Mouse (Mus musculus) myocyte (in vitro differentiated cells): ENCODE measurements at regions not wholly inside any gene's neighbourhood (a gene's known extent, or its start where the extent isn't known, plus 50 kb on each side); places are given as distances from the start of the nearest gene placed in this dataset.

Experiments used
- H3K27me3 ChIP-seq: one replicate; pipeline ENCODE4 v1.6.1; 2011; ENCODE audit not compliant: control insufficient read depth, insufficient read depth, insufficient read length
- H3K36me3 ChIP-seq: one replicate; pipeline ENCODE4 v1.6.1; 2011; ENCODE audit not compliant: control insufficient read depth, insufficient read depth
- H3K4me2 ChIP-seq: one replicate; pipeline ENCODE4 v1.6.1; 2011; ENCODE audit warnings: low read depth, control low read depth
- H3K4me3 ChIP-seq: one replicate; pipeline ENCODE4 v1.5.1; 2011; ENCODE audit warnings: mild to moderate bottlenecking, control low read depth, moderate library complexity
- H3K79me2 ChIP-seq: one replicate; pipeline ENCODE4 v1.6.1; 2011; ENCODE audit not compliant: control insufficient read depth, insufficient read depth
- H3ac ChIP-seq: one replicate; pipeline ENCODE4 v1.6.1; 2011; ENCODE audit not compliant: control insufficient read depth, insufficient read length
- CEBPB ChIP-seq: IDR thresholded peaks from 2 replicates; pipeline ENCODE4 v1.6.1; 2011; ENCODE audit warnings: mild to moderate bottlenecking, moderate library complexity; ENCODE audit not compliant: poor library complexity, insufficient read depth, severe bottlenecking
- E2F4 ChIP-seq: IDR thresholded peaks from one replicate; pipeline ENCODE4 v1.6.1; 2011; ENCODE audit warnings: mild to moderate bottlenecking, control low read depth, moderate library complexity; ENCODE audit not compliant: insufficient read depth
- MAX ChIP-seq: IDR thresholded peaks from one replicate; pipeline ENCODE4 v1.6.1; 2011; ENCODE audit warnings: low read depth, mild to moderate bottlenecking, control low read depth
- MYOD1 ChIP-seq, 3 experiments: IDR thresholded peaks; one replicate each; pipeline ENCODE4 v1.6.1; 2011; ENCODE audit warnings: control low read depth in 2 of 3, low read depth in 2 of 3, mild to moderate bottlenecking in 2 of 3, moderate library complexity in 1 of 3; ENCODE audit not compliant: insufficient read length in 2 of 3, control insufficient read depth in 1 of 3
- MYOG ChIP-seq, 3 experiments: IDR thresholded peaks; one replicate each; pipeline ENCODE4 v1.6.1; 2011; ENCODE audit warnings: control low read depth in 2 of 3, low read depth in 2 of 3, mild to moderate bottlenecking in 2 of 3; ENCODE audit not compliant: insufficient read length in 2 of 3, control insufficient read depth in 1 of 3, insufficient read depth in 1 of 3
- POLR2A ChIP-seq: IDR thresholded peaks from one replicate; pipeline ENCODE4 v1.6.1; 2011; ENCODE audit warnings: low read depth, mild to moderate bottlenecking, control low read depth, moderate library complexity; ENCODE audit not compliant: insufficient read length
- POLR2AphosphoS2 ChIP-seq: IDR thresholded peaks from one replicate; pipeline ENCODE4 v1.6.1; 2011; ENCODE audit warnings: low read depth, control low read depth; ENCODE audit not compliant: insufficient read length
- REST ChIP-seq: IDR thresholded peaks from one replicate; pipeline ENCODE4 v1.6.1; 2011; ENCODE audit warnings: mild to moderate bottlenecking, control low read depth, moderate library complexity; ENCODE audit not compliant: insufficient read depth, insufficient read length
- SRF ChIP-seq: IDR thresholded peaks from one replicate; pipeline ENCODE4 v1.6.1; 2011; ENCODE audit warnings: low read depth; ENCODE audit not compliant: control insufficient read depth, insufficient read length
- TCF12 ChIP-seq: IDR thresholded peaks from one replicate; pipeline ENCODE4 v1.6.1; 2011; ENCODE audit warnings: mild to moderate bottlenecking, control low read depth; ENCODE audit not compliant: poor library complexity, insufficient read depth, severe bottlenecking
- TCF3 ChIP-seq: IDR thresholded peaks from one replicate; pipeline ENCODE4 v1.6.1; 2011; ENCODE audit warnings: low read depth, control low read depth; ENCODE audit not compliant: insufficient read length
- USF1 ChIP-seq: IDR thresholded peaks from one replicate; pipeline ENCODE4 v1.6.1; 2011; ENCODE audit warnings: low read depth, mild to moderate bottlenecking, control low read depth, moderate library complexity

GRCm38 (mm10) chr10:117468931-117469572, 89.2 kb upstream of the Cpsf6 start:
- H3K4me2 ChIP-seq = no peak overlapping the region
- no peak overlapping the region for H3ac ChIP-seq
- TF ChIP-seq TCF12 (no peak), POLR2AphosphoS2 (no peak), POLR2A (no peak), CEBPB (no peak), USF1 (no peak), E2F4 (no peak), TCF3 (no peak), MYOD1 (IDR thresholded peaks at IDR 0.05; ENCODE audit: control insufficient read depth in 1 of 3, insufficient read length in 2 of 3, low read depth in 2 of 3) (no peak), MAX (no peak), SRF (no peak), REST (no peak), MYOG (IDR thresholded peaks at IDR 0.05; ENCODE audit: control insufficient read depth in 1 of 3, insufficient read depth in 1 of 3, insufficient read length in 2 of 3, low read depth in 2 of 3) (no peak)
- H3K4me3 ChIP-seq = no peak overlapping the region
- H3K79me2 ChIP-seq = no peaks in the 10 kb centered on the region
- no peaks in the 10 kb centered on the region for H3K36me3 ChIP-seq
- H3K27me3 ChIP-seq = no peaks in the 10 kb centered on the region

- Histone ChIP-seq H3K4me2 (no peak overlapping the region), H3K4me3 (no peak overlapping the region), H3K27me3 (no peaks in the 10 kb centered on the region), H3ac (no peak overlapping the region), H3K79me2 (no peaks in the 10 kb centered on the region), H3K36me3 (no peaks in the 10 kb centered on the region)
- no peak for TF ChIP-seq E2F4
- no peak for TF ChIP-seq CEBPB
- TF ChIP-seq REST = no peak
- TF ChIP-seq SRF = no peak
- TF ChIP-seq MYOD1 (IDR thresholded peaks at IDR 0.05; ENCODE audit: control insufficient read depth in 1 of 3, insufficient read length in 2 of 3, low read depth in 2 of 3) = no peak
- no peak for TF ChIP-seq POLR2AphosphoS2
- TF ChIP-seq MYOG (IDR thresholded peaks at IDR 0.05; ENCODE audit: control insufficient read depth in 1 of 3, insufficient read depth in 1 of 3, insufficient read length in 2 of 3, low read depth in 2 of 3) = no peak
- no peak for TF ChIP-seq POLR2A
- TF ChIP-seq TCF12 = no peak
- TF ChIP-seq USF1 = no peak
- no peak for TF ChIP-seq TCF3
- TF ChIP-seq MAX = no peak
These were observed 88.6 kb upstream of the Cpsf6 start for GRCm38 (mm10) chr10:117468381-117468780.

GRCm38 (mm10) chr10:117467161-117467560, 87.3 kb upstream of the Cpsf6 start:
- Histone ChIP-seq H3K4me3 (no peak overlapping the region), H3K36me3 (no peaks in the 10 kb centered on the region), H3K4me2 (no peak overlapping the region), H3K79me2 (no peaks in the 10 kb centered on the region), H3ac (no peak overlapping the region), H3K27me3 (no peaks in the 10 kb centered on the region)
- TF ChIP-seq MYOD1 (IDR thresholded peaks at IDR 0.05; ENCODE audit: control insufficient read depth in 1 of 3, insufficient read length in 2 of 3, low read depth in 2 of 3) = no peak
- no peak for TF ChIP-seq MYOG (IDR thresholded peaks at IDR 0.05; ENCODE audit: control insufficient read depth in 1 of 3, insufficient read depth in 1 of 3, insufficient read length in 2 of 3, low read depth in 2 of 3)
- TF ChIP-seq POLR2AphosphoS2 = no peak
- no peak for TF ChIP-seq E2F4
- TF ChIP-seq TCF3 = no peak
- no peak for TF ChIP-seq REST
- no peak for TF ChIP-seq USF1
- TF ChIP-seq POLR2A = no peak
- no peak for TF ChIP-seq CEBPB
- no peak for TF ChIP-seq SRF
- no peak for TF ChIP-seq TCF12
- no peak for TF ChIP-seq MAX

- Histone ChIP-seq H3K27me3 (no peaks in the 10 kb centered on the region), H3ac (no peak overlapping the region), H3K4me2 (no peak overlapping the region), H3K36me3 (no peaks in the 10 kb centered on the region), H3K4me3 (no peak overlapping the region), H3K79me2 (no peaks in the 10 kb centered on the region)
- TF ChIP-seq CEBPB (no peak), TCF3 (no peak), POLR2A (no peak), REST (no peak), MAX (no peak), MYOD1 (IDR thresholded peaks at IDR 0.05; ENCODE audit: control insufficient read depth in 1 of 3, insufficient read length in 2 of 3, low read depth in 2 of 3) (no peak), TCF12 (no peak), USF1 (no peak), MYOG (IDR thresholded peaks at IDR 0.05; ENCODE audit: control insufficient read depth in 1 of 3, insufficient read depth in 1 of 3, insufficient read length in 2 of 3, low read depth in 2 of 3) (no peak), SRF (no peak), E2F4 (no peak), POLR2AphosphoS2 (no peak)
These were observed 86.6 kb upstream of the Cpsf6 start for GRCm38 (mm10) chr10:117466391-117466790.
